Mouse (Mus musculus): ENCODE data around the gene Bcl2l12.

DNA sequence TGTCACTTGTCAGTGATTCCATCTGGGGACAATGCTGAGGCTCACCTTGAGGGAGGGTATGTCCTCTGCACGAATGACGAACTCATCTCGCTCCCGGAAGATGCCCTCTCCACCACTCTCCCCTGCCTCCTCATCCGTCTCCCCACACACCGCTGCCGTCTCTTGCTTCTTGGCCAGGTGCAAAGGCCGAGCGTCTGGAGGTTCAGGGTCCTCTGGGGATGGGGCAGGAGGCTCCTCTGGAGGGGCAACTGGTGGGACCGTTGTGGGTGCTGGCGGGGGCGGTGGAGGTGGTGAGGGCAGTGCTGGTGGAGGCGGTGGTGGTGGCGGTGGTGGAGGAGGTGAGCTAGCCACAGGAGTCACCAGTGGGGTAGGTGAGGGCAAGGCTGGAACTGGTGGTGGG lies 44.8 kb upstream of the Bcl2l12 start:
- no peak for TF ChIP-seq CTCF (IDR thresholded peaks at IDR 0.05; ENCODE audit: control insufficient read depth, insufficient read depth, insufficient replicate concordance, low read depth, low read length)
- TF ChIP-seq POLR2A (IDR thresholded peaks at IDR 0.05; ENCODE audit: control insufficient read depth, low read depth, low read length): no peak
